Mouse (Mus musculus): ENCODE data around the gene Mrpl42.

Mrpl42 gene

GRCm38 (mm10) chr10:95461053-95461553 lies 40.6 kb downstream of the Mrpl42 start:
- in situ Hi-C loops (cut with MboI, MseI): loop anchor here (10.0 to 25.0 kb wide), 3 partner anchors 366 to 826 kb away; no protein-coding TSS in a partner anchor

GRCm38 (mm10) chr10:95458050-95458806 lies 43.5 kb downstream of the Mrpl42 start:
- in situ Hi-C loops (cut with MboI, MseI): loop anchor here in 1 of 2 experiments (25.0 kb wide), 1 partner anchor 446 kb away; no protein-coding TSS in a partner anchor

DNA sequence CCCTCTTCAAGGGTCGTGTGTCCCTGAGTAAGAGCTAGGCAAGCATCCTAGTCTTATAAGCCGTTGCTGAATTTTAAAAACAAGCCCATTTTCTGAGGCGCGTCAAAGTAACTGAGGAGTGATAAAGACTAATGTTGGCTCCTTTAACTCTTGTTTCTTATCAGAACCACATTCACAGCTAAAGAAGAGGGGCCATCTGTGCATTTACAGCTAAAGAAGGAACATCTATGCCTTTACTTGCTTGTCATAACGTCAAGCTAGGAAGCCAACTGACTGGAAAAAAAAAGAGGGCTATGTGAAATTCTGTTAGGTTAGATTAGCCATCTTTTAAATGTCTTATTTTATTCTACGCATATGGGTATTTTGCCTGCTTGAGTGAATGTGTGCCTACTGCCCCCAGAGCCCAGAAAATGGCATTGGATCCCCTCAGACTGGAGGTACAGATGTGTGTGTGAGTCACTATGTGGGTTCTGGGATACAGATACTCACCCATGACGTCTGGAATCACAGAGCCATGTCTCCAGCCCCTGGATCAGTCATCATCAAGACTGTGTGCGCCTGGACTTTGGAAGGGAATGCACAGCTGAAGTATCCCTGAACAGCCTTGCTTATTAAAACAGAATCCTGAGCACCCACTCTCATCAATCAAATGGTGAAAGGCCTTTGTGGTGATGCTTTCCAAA lies 44.2 kb downstream of the Mrpl42 start:
- in situ Hi-C loops (cut with MboI, MseI): loop anchor here in 1 of 2 experiments (25.0 kb wide), 1 partner anchor 445 kb away; no protein-coding TSS in a partner anchor

GRCm38 (mm10) chr10:95456103-95456502 lies 45.6 kb downstream of the Mrpl42 start:
- in situ Hi-C loops (cut with MboI, MseI): loop anchor here in 1 of 2 experiments (25.0 kb wide), 1 partner anchor 444 kb away; no protein-coding TSS in a partner anchor

DNA sequence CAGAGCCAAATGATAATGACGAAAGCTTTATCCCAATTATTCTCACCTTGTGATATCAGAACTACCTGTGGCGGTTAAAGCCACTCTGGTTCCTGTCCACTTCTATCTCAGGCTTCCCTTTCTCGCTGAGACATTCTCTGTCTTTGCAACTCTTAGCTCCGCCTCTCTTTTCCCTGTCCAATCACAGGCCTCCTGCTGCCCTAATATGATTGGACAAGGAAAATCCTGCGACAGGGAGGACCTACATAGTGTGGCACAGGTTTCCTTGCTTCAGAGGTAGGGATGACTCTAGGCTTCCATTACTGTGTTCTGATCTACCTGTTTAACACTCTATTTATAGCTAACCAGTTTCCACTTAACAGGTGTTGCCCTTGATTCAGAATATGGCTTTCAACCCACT lies 48.5 kb downstream of the Mrpl42 start:
- in situ Hi-C loops (cut with MboI, MseI): loop anchor here in 1 of 2 experiments (25.0 kb wide), 1 partner anchor 441 kb away; no protein-coding TSS in a partner anchor

DNA sequence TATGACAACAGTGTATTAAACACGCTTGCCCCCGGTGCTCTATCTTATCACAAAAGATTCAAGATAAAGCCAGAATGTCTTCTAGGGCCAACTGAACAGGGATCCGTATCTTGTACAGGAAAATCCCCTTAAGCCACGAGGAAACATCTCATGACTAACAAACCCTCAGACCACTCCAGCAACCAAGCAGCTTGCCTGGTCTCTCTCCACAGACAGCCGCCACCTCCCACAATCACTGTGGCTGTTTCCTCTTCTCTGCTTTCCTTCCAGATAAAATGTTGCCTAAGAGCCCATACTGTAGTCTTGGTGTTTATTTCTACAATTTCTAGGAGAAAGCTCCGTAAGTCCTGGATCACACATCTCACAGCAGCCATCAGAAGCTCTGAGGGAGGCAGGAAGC lies 52.7 kb downstream of the Mrpl42 start:
- in situ Hi-C loops (cut with MboI, MseI): no loop called here

DNA sequence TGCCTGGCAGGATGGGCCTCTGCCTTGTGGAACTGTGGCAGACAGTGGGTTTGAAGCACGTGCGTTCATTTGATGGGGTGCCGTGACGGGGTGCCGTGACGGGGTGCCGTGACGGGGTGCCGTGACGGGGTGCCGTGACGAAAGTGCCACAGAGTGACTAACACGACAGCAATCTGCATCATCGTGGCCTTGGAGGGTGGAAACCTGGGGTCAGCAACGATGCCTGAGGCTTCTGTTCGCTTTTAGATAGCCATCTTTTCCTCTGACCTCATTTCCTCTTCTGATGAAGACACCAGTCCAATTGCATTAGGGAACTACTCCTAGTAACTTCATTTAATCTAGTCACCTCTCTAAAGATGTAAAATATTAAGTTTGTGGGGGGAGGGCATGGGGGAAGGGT lies 53.8 kb downstream of the Mrpl42 start:
- in situ Hi-C loops (cut with MboI, MseI): no loop called here

GRCm38 (mm10) chr10:95445104-95446056 lies 56.4 kb downstream of the Mrpl42 start:
- in situ Hi-C loops (cut with MboI, MseI): no loop called here

DNA sequence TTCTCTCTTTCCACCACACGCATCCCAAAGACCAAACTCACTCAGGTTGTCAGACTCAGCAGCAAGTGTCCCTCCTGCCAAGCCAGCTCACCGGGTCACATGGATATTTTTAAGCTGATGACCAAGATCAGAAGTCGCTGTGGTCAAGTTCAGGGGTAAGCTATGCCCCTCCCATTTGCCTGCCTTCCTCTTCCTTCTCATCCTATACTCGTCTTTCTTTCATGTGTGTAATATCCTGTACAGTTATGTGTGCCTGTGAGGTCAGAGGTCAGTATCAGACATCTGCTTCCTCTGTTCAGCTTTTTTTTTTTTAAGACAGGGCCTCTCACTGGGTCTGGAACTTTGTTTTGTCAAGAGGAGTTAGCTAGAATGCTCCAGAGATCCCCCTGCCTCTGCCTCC lies 59.4 kb downstream of the Mrpl42 start:
- in situ Hi-C loops (cut with MboI, MseI): no loop called here

- in situ Hi-C loops (cut with MboI, MseI): no loop called here
These were observed 61.2 kb downstream of the Mrpl42 start for GRCm38 (mm10) chr10:95440566-95440965.

- in situ Hi-C loops (cut with MboI, MseI): no loop called here
These were observed 61.9 kb downstream of the Mrpl42 start for GRCm38 (mm10) chr10:95439718-95440339.

GRCm38 (mm10) chr10:95438941-95439340 lies 62.8 kb downstream of the Mrpl42 start:
- in situ Hi-C loops (cut with MboI, MseI): no loop called here

All from T-helper 17 cell (primary cell).